Mouse (Mus musculus) heart, embryonic 15.5 days (tissue): Measurements from ENCODE around the gene Cd24a. TPM values are rescaled to one million over a fixed set of nuclear protein-coding genes. Genes with fewer than 3 reads are reported as not detected.

Source experiments
- ATAC-seq: fragments of 200-750 bp; cut with Nextera tagmentation; replicated peaks from 2 replicates; pipeline ENCODE4 v1.8.0; 2017; ENCODE audit warnings: low read depth, moderate TSS enrichment; ENCODE audit not compliant: insufficient number of reproducible peaks, insufficient read depth, low FRiP score
- H3K27ac ChIP-seq: fragments of 300-500 bp; sonication (generic); 2 replicates; pipeline ENCODE4 v1.5.1; 2015; ENCODE audit warnings: mild to moderate bottlenecking, inconsistent platforms
- H3K27me3 ChIP-seq: fragments of 300-500 bp; sonication (generic); 2 replicates; pipeline ENCODE4 v1.6.1; 2015; ENCODE audit warnings: inconsistent platforms
- H3K36me3 ChIP-seq: fragments of 300-500 bp; sonication (generic); 2 replicates; pipeline ENCODE4 v1.6.1; 2015; ENCODE audit warnings: mild to moderate bottlenecking, inconsistent platforms
- H3K4me1 ChIP-seq: fragments of 300-500 bp; sonication (generic); replicated peaks from 2 replicates; pipeline ENCODE4 v1.6.1; 2015; ENCODE audit warnings: inconsistent platforms
- H3K4me2 ChIP-seq: fragments of 300-500 bp; sonication (generic); 2 replicates; pipeline ENCODE4 v1.6.1; 2015; ENCODE audit warnings: inconsistent platforms, mild to moderate bottlenecking, moderate library complexity
- H3K4me3 ChIP-seq: fragments of 300-500 bp; sonication (generic); 2 replicates; pipeline ENCODE4 v1.5.1; 2015; ENCODE audit warnings: mild to moderate bottlenecking, inconsistent platforms
- H3K9ac ChIP-seq: fragments of 300-500 bp; sonication (generic); 2 replicates; pipeline ENCODE4 v1.6.1; 2015; ENCODE audit warnings: mild to moderate bottlenecking, inconsistent platforms
- H3K9me3 ChIP-seq: fragments of 300-500 bp; sonication (generic); replicated peaks from 2 replicates; pipeline ENCODE4 v1.6.1; 2016; ENCODE audit warnings: inconsistent platforms
- WGBS: fragments of 180-500 bp; shearing (Covaris S2); methylation state at CpG from one replicate; pipeline ENCODE4 v1.1.7; 2015; ENCODE audit warnings: mixed read lengths; 5-methylcytosine and 5-hydroxymethylcytosine counted together
- polyA plus RNA-seq: library from polyadenylated mRNA; unstranded; fragments of >200 nt; fragmentation: Nextera tagmentation; extraction: Ambion mirVana; gene quantifications from 2 replicates; pipeline ENCODE4 v1.2.1, GENCODE M21; 2015

The Cd24a gene
- polyA plus RNA-seq, 1 experiment from 2014 or later = 80.1 TPM

- no peak overlapping the region for H3K27ac ChIP-seq
- no peaks in the 10 kb centered on the region for H3K36me3 ChIP-seq
- H3K4me3 ChIP-seq = no peak overlapping the region
- H3K4me2 ChIP-seq = no peak overlapping the region
- H3K9ac ChIP-seq = no peak overlapping the region
- no peaks in the 10 kb centered on the region; the same call in 1 of the 2 replicates for H3K27me3 ChIP-seq
- WGBS = 64% methylated on average over 11 of the region's 11 CpGs
- H3K4me1 ChIP-seq = no peaks in the 10 kb centered on the region
- ATAC-seq = no peak
- no peaks in the 10 kb centered on the region for H3K9me3 ChIP-seq
Measured at GRCm38 (mm10) chr10:43559313-43559712, 18.8 kb upstream of the Cd24a start.

- Histone ChIP-seq H3K4me1 (no peaks in the 10 kb centered on the region), H3K4me3 (no peak overlapping the region), H3K36me3 (no peaks in the 10 kb centered on the region), H3K4me2 (no peak overlapping the region), H3K27me3 (no peaks in the 10 kb centered on the region; the same call in 1 of the 2 replicates), H3K9ac (no peak overlapping the region), H3K9me3 (no peaks in the 10 kb centered on the region), H3K27ac (no peak overlapping the region)
- WGBS = 42% methylated on average over 2 of the region's 2 CpGs
- ATAC-seq = no peak
Measured at GRCm38 (mm10) chr10:43560765-43561164, 17.3 kb upstream of the Cd24a start.

- Histone ChIP-seq H3K4me3 (no peak overlapping the region), H3K4me1 (no peaks in the 10 kb centered on the region), H3K9me3 (no peaks in the 10 kb centered on the region), H3K27me3 (no peaks in the 10 kb centered on the region; the same call in 1 of the 2 replicates), H3K27ac (no peak overlapping the region), H3K36me3 (no peaks in the 10 kb centered on the region), H3K4me2 (no peak overlapping the region), H3K9ac (no peak overlapping the region)
- ATAC-seq = no peak
- WGBS = 95% methylated on average over 2 of the region's 2 CpGs
Measured at GRCm38 (mm10) chr10:43561311-43561710, 16.8 kb upstream of the Cd24a start.

GRCm38 (mm10) chr10:43574352-43574751 lies 3.7 kb upstream of the Cd24a start:
- Histone ChIP-seq H3K4me1 (peaks cover 8% of the 10 kb centered on the region), H3K4me3 (no peak overlapping the region), H3K27ac (no peak overlapping the region), H3K9ac (no peak overlapping the region), H3K9me3 (no peaks in the 10 kb centered on the region), H3K36me3 (no peaks in the 10 kb centered on the region), H3K4me2 (no peak overlapping the region), H3K27me3 (no peaks in the 10 kb centered on the region)
- 46% methylated on average over 2 of the region's 2 CpGs for WGBS
- ATAC-seq = no peak

GRCm38 (mm10) chr10:43574956-43575355 lies 3.1 kb upstream of the Cd24a start:
- no peak overlapping the region for H3K9ac ChIP-seq
- no peak for ATAC-seq
- no peaks in the 10 kb centered on the region for H3K9me3 ChIP-seq
- no peak overlapping the region for H3K4me2 ChIP-seq
- H3K27me3 ChIP-seq = no peaks in the 10 kb centered on the region
- 5% methylated on average over 3 of the region's 3 CpGs for whole genome bisulfite sequencing
- no peaks in the 10 kb centered on the region for H3K36me3 ChIP-seq
- peaks cover 13% of the 10 kb centered on the region for H3K4me1 ChIP-seq
- no peak overlapping the region for H3K27ac ChIP-seq
- no peak overlapping the region for H3K4me3 ChIP-seq

GRCm38 (mm10) chr10:43577299-43577996 lies 636 bp upstream of the Cd24a start:
- Histone ChIP-seq H3K4me2 (peak overlapping the region; percentile 99), H3K27me3 (no peaks in the 10 kb centered on the region), H3K27ac (peak overlapping the region; percentile 90; the same call in 1 of the 2 replicates), H3K9me3 (no peaks in the 10 kb centered on the region), H3K36me3 (no peaks in the 10 kb centered on the region), H3K4me1 (peaks cover 21% of the 10 kb centered on the region), H3K9ac (peak overlapping the region; percentile 74; the same call in 1 of the 2 replicates), H3K4me3 (peak overlapping the region; percentile 75)
- no peak for ATAC-seq
- 25% methylated on average over 19 of the region's 19 CpGs for WGBS

- WGBS = under 1% methylated on average over 32 of the region's 32 CpGs
- peak overlapping the region; percentile 99 for H3K4me2 ChIP-seq
- H3K36me3 ChIP-seq = no peaks in the 10 kb centered on the region
- peak; percentile 41 for ATAC-seq
- H3K27ac ChIP-seq = peak overlapping the region; percentile 90
- H3K27me3 ChIP-seq = no peaks in the 10 kb centered on the region
- H3K4me1 ChIP-seq = peaks cover 21% of the 10 kb centered on the region
- no peaks in the 10 kb centered on the region for H3K9me3 ChIP-seq
- H3K4me3 ChIP-seq = peak overlapping the region; percentile 75
- H3K9ac ChIP-seq = peak overlapping the region; percentile 74
Measured at GRCm38 (mm10) chr10:43578366-43578753, 276 bp downstream of the Cd24a start.

- peak; percentile 86 for ATAC-seq
- Histone ChIP-seq H3K4me2 (peak overlapping the region; percentile 99), H3K27me3 (no peaks in the 10 kb centered on the region), H3K4me3 (peak overlapping the region; percentile 75), H3K9me3 (no peaks in the 10 kb centered on the region), H3K4me1 (peaks cover 21% of the 10 kb centered on the region), H3K27ac (peak overlapping the region; percentile 90), H3K9ac (peak overlapping the region; percentile 74), H3K36me3 (no peaks in the 10 kb centered on the region; the same call in 1 of the 2 replicates)
- under 1% methylated on average over 49 of the region's 65 CpGs for WGBS
Measured at GRCm38 (mm10) chr10:43578754-43579380, 783 bp downstream of the Cd24a start.

GRCm38 (mm10) chr10:43579381-43580261 lies 1.5 kb downstream of the Cd24a start:
- Histone ChIP-seq H3K9ac (peak overlapping the region; percentile 74), H3K9me3 (no peaks in the 10 kb centered on the region), H3K27ac (peak overlapping the region; percentile 90), H3K36me3 (no peaks in the 10 kb centered on the region; the same call in 1 of the 2 replicates), H3K4me1 (peaks cover 21% of the 10 kb centered on the region), H3K4me2 (peak overlapping the region; percentile 99), H3K27me3 (no peaks in the 10 kb centered on the region), H3K4me3 (peak overlapping the region; percentile 75)
- WGBS = under 1% methylated on average over 49 of the region's 49 CpGs
- peak; percentile 36 for ATAC-seq

GRCm38 (mm10) chr10:43580649-43581078 lies 2.6 kb downstream of the Cd24a start:
- Histone ChIP-seq H3K36me3 (no peaks in the 10 kb centered on the region; the same call in 1 of the 2 replicates), H3K4me2 (peak overlapping the region; percentile 99), H3K27me3 (no peaks in the 10 kb centered on the region), H3K9me3 (no peaks in the 10 kb centered on the region), H3K4me1 (peaks cover 21% of the 10 kb centered on the region), H3K9ac (peak overlapping the region; percentile 74), H3K4me3 (peak overlapping the region; percentile 75), H3K27ac (peak overlapping the region; percentile 66)
- WGBS = 2% methylated on average over 15 of the region's 15 CpGs
- no peak for ATAC-seq

- H3K36me3 ChIP-seq = no peaks in the 10 kb centered on the region; the same call in 1 of the 2 replicates
- 69% methylated on average over 3 of the region's 3 CpGs for WGBS
- no peak for ATAC-seq
- H3K4me3 ChIP-seq = peak overlapping the region; percentile 75
- H3K27me3 ChIP-seq = no peaks in the 10 kb centered on the region
- peak overlapping the region; percentile 66 for H3K27ac ChIP-seq
- no peaks in the 10 kb centered on the region for H3K9me3 ChIP-seq
- H3K4me2 ChIP-seq = peak overlapping the region; percentile 99
- H3K4me1 ChIP-seq = peaks cover 21% of the 10 kb centered on the region
- peak overlapping the region; percentile 74 for H3K9ac ChIP-seq
Measured at GRCm38 (mm10) chr10:43581260-43581659, 3.2 kb downstream of the Cd24a start.
